Mouse (Mus musculus) adrenal gland, adult 2 months (tissue): ENCODE data around the gene Spata21. TPM values are rescaled to one million over a fixed set of nuclear protein-coding genes. Genes with fewer than 3 reads are reported as not detected.

Source experiments
- DNase-seq: peaks from one replicate; pipeline ENCODE4 v3.0.0; 2021
- long read RNA-seq: library from polyadenylated mRNA; stranded (forward); transcript quantifications from one replicate; pipeline ENCODE4 v2.0.0, GENCODE M21; 2021
- polyA plus RNA-seq: library from polyadenylated mRNA; depleted of rRNA; stranded (reverse); fragments of >200 nt; gene quantifications from 2 replicates; pipeline ENCODE4 v1.2.3, GENCODE M21; 2012; rRNA removed
- total RNA-seq, 2 experiments: library from RNA; stranded (reverse); gene quantifications; 2 replicates each; pipeline ENCODE4 v1.2.3; 2021

Gene Spata21
- total RNA-seq: not detected
- not detected in 2 replicates for polyA plus RNA-seq
- long read RNA-seq: 0 reads

- no peak for DNase-seq
Observed at GRCm38 (mm10) chr4:141088033-141088432, at the start of gene Spata21. Spata21 (plus strand) TSS chr4:141088333.

GRCm38 (mm10) chr4:141041117-141041516 is 47.0 kb upstream of the Spata21 start:
- DNase-seq: peak; percentile 23

GRCm38 (mm10) chr4:141044816-141045215 is 43.3 kb upstream of the Spata21 start:
- DNase-seq: peak; percentile 52

- no peak for DNase-seq
Observed at GRCm38 (mm10) chr4:141048810-141049475, 39.2 kb upstream of the Spata21 start.

GRCm38 (mm10) chr4:141049476-141049835 is 38.7 kb upstream of the Spata21 start:
- DNase-seq: no peak

- DNase-seq: no peak
Observed at GRCm38 (mm10) chr4:141052442-141052841, 35.7 kb upstream of the Spata21 start.

- no peak for DNase-seq
Observed at GRCm38 (mm10) chr4:141053138-141053537, 35.0 kb upstream of the Spata21 start.

GRCm38 (mm10) chr4:141053568-141054161 is 34.5 kb upstream of the Spata21 start:
- no peak for DNase-seq

GRCm38 (mm10) chr4:141056970-141057369 is 31.2 kb upstream of the Spata21 start:
- no peak for DNase-seq

GRCm38 (mm10) chr4:141058835-141059234 is 29.3 kb upstream of the Spata21 start:
- no peak for DNase-seq

GRCm38 (mm10) chr4:141059616-141060425 is 28.3 kb upstream of the Spata21 start:
- no peak for DNase-seq

GRCm38 (mm10) chr4:141060426-141061301 is 27.5 kb upstream of the Spata21 start, which contains the start of gene Crocc:
Crocc (minus strand) TSS chr4:141060550.
- peak; percentile 99 for DNase-seq

- DNase-seq: no peak
Observed at GRCm38 (mm10) chr4:141064104-141064659, 24.0 kb upstream of the Spata21 start.

GRCm38 (mm10) chr4:141065123-141065522 is 23.0 kb upstream of the Spata21 start:
- peak; percentile 82 for DNase-seq

GRCm38 (mm10) chr4:141066709-141067515 is 21.2 kb upstream of the Spata21 start:
- peak; percentile 35 for DNase-seq

GRCm38 (mm10) chr4:141067516-141068046 is 20.6 kb upstream of the Spata21 start:
- DNase-seq: no peak

- DNase-seq: no peak
Observed at GRCm38 (mm10) chr4:141068655-141069054, 19.5 kb upstream of the Spata21 start.

- peak; percentile 34 for DNase-seq
Observed at GRCm38 (mm10) chr4:141069731-141070130, 18.4 kb upstream of the Spata21 start.

GRCm38 (mm10) chr4:141072502-141072901 is 15.6 kb upstream of the Spata21 start:
- DNase-seq: no peak

- DNase-seq: peak; percentile 66
Observed at GRCm38 (mm10) chr4:141073661-141074060, 14.5 kb upstream of the Spata21 start.
